Mouse (Mus musculus): ENCODE measurements around the gene Ebf3.

DNA sequence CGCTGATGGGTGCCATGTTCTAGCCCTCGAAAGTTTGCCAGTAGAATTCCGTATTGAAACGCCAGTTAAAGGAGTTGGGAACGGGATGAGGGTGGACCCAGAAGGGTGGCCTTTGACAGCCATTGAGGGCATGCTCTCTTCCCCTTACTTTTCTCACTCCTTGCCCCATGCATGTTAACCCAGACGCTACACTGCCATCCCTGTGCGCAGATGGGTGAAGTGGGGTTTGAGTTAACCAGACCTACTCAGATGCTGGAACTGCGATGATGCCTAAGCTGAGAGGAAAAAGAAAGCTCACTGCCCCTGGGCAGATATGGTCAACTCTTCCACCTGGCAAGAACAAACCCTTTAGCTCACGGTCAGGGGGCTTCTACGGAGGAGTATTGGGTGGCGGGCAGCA is 6.1 kb upstream of the Ebf3 start:
- no peak for TF ChIP-seq POLR2A (IDR thresholded peaks at IDR 0.05; ENCODE audit: low read depth, low read length)
- no peak for TF ChIP-seq CTCF (conservative IDR thresholded peaks at IDR 0.05; ENCODE audit: insufficient read depth, insufficient read length, low read depth, low read length)
